In the genomic region with DNA sequence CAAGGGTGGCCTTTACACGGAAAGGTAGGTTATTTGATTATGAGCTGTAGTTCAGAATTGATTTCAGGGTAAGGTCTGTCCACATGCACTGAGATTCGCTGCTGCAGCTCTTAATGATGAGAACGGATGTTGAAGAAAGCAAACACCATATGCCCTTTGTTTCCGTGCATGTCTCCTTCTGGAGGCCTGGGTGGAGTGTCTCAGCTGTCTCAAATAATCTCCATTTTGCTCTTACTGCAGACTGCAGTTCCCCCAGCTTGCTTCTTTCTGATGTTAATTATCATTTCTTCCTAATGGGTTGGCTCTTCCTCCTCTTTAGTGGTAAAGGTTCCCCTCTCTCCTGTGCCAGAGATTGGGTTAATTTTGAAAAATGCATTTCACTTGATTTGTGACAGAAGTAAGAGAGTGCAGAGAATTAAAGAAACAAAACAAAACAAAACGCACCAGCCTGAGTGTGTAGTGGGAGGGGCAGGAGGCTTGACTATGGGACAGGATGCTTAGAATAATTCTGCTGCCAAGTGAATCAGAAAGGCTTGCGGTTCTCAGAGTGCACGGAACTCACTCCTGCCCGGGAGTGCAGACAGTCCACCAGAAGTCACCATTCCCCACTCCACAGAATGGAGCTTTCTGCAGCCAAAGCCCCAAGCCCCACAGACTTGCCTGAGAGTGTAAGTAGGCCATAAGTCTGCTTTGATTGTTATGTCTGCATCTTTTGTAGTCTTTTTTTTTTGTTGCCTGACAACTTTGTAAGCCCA, we compare ENCODE assay signal across 8 mouse cellular contexts.
A peak's percentile ranks its signal among the peaks of the same experiment; 100 is the strongest.
DNase-seq lines count a peak whose midpoint lies in the region; ATAC-seq and TF ChIP-seq lines count a peak whose summit lies in the region.

No protein-coding gene starts in this region.

- no peak for DNase-seq in midbrain, embryonic 10.5 days (ENCODE audit: low spot score)
- DNase-seq in midbrain, postnatal 0 days (ENCODE audit: low spot score) = no peak
- DNase-seq in embryonic facial prominence, embryonic 11.5 days (ENCODE audit: low spot score) = peak; percentile 3
- peak; percentile 38 to 49 for DNase-seq in kidney, postnatal 4 days
- peak; percentile 45 for DNase-seq in thymus, adult 2 months
- no peak for DNase-seq in gastrocnemius, postnatal 25 days
- DNase-seq in adrenal gland, adult 2 months = no peak
- no peak for DNase-seq in yolk sac, embryonic 10.5 days (ENCODE audit: low spot score)

- ATAC-seq in midbrain, postnatal 0 days (ENCODE audit: low FRiP score) = no peak
- no peak for ATAC-seq in embryonic facial prominence, embryonic 11.5 days (replicated peaks; ENCODE audit: insufficient number of reproducible peaks, low FRiP score, low TSS enrichment, low read depth)

- no peak overlapping the region for H3K9ac ChIP-seq in midbrain, postnatal 0 days (replicated peaks; ENCODE audit: low read length, poor library complexity, severe bottlenecking)
- H3K9ac ChIP-seq in embryonic facial prominence, embryonic 11.5 days (replicated peaks; ENCODE audit: low read length) = no peak overlapping the region

- H3K4me3 ChIP-seq in midbrain, embryonic 10.5 days = no peak overlapping the region
- no peak overlapping the region for H3K4me3 ChIP-seq in midbrain, postnatal 0 days (ENCODE audit: low read depth, low read length)
- no peak overlapping the region for H3K4me3 ChIP-seq in embryonic facial prominence, embryonic 11.5 days (ENCODE audit: low read depth, low read length)
- H3K4me3 ChIP-seq in thymus, adult 2 months (ENCODE audit: control insufficient read depth, insufficient read depth, low read length) = peak overlapping the region; percentile 60

- peak overlapping the region; percentile 55; the same call in 1 of the 2 replicates for H3K27ac ChIP-seq in midbrain, embryonic 10.5 days (replicated peaks)
- H3K27ac ChIP-seq in midbrain, postnatal 0 days (ENCODE audit: low read depth, low read length) = no peak overlapping the region
- H3K27ac ChIP-seq in embryonic facial prominence, embryonic 11.5 days (replicated peaks; ENCODE audit: low read depth, low read length) = no peak overlapping the region
- H3K27ac ChIP-seq in thymus, adult 2 months (ENCODE audit: control insufficient read depth, insufficient read depth, low read length) = peak overlapping the region; percentile 97

- no peak for TF ChIP-seq CTCF in midbrain, postnatal 0 days (IDR thresholded peaks at IDR 0.05)
- no peak for TF ChIP-seq CTCF in thymus, adult 2 months (IDR thresholded peaks at IDR 0.05; ENCODE audit: borderline replicate concordance, control insufficient read depth, extremely low read depth, insufficient read depth, low read length, poor library complexity)

- peaks cover 16% of the 10 kb centered on the region for H3K4me1 ChIP-seq in midbrain, embryonic 10.5 days
- no peaks in the 10 kb centered on the region for H3K4me1 ChIP-seq in midbrain, postnatal 0 days (ENCODE audit: insufficient read depth, low read length)
- no peaks in the 10 kb centered on the region for H3K4me1 ChIP-seq in embryonic facial prominence, embryonic 11.5 days (ENCODE audit: control insufficient read depth, insufficient read depth, low read length)
- peaks cover 22% of the 10 kb centered on the region for H3K4me1 ChIP-seq in thymus, adult 2 months (replicated peaks; ENCODE audit: control insufficient read depth, insufficient read depth, low read length)

- H3K4me2 ChIP-seq in midbrain, postnatal 0 days (ENCODE audit: low read depth, low read length, poor library complexity, severe bottlenecking) = no peak overlapping the region
- no peak overlapping the region for H3K4me2 ChIP-seq in embryonic facial prominence, embryonic 11.5 days (ENCODE audit: low read depth, low read length)

- peaks cover 100% of the 10 kb centered on the region for H3K27me3 ChIP-seq in midbrain, embryonic 10.5 days (ENCODE audit: low read depth, poor library complexity, severe bottlenecking)
- H3K27me3 ChIP-seq in midbrain, postnatal 0 days (ENCODE audit: insufficient read depth, low read length) = peaks cover 3% of the 10 kb centered on the region; the same call in 1 of the 2 replicates
- no peaks in the 10 kb centered on the region; the same call in 1 of the 2 replicates for H3K27me3 ChIP-seq in embryonic facial prominence, embryonic 11.5 days (ENCODE audit: control insufficient read depth, insufficient read depth, low read length)
- no peaks in the 10 kb centered on the region for H3K27me3 ChIP-seq in thymus, adult 2 months (ENCODE audit: control insufficient read depth, insufficient read depth, low read length)

- no peaks in the 10 kb centered on the region for H3K9me3 ChIP-seq in midbrain, embryonic 10.5 days (replicated peaks)
- H3K9me3 ChIP-seq in midbrain, postnatal 0 days (ENCODE audit: low read length) = no peaks in the 10 kb centered on the region
- no peaks in the 10 kb centered on the region for H3K9me3 ChIP-seq in embryonic facial prominence, embryonic 11.5 days (replicated peaks; ENCODE audit: control insufficient read depth, low read length)

- 37% methylated on average over 8 of the region's 8 CpGs for WGBS in midbrain, embryonic 10.5 days
- WGBS in midbrain, postnatal 0 days = 29% methylated on average over 8 of the region's 8 CpGs
- 30% methylated on average over 8 of the region's 8 CpGs for WGBS in embryonic facial prominence, embryonic 11.5 days
- WGBS in thymus, adult 2 months = 28% methylated on average over 8 of the region's 8 CpGs

- TF ChIP-seq POLR2A in thymus, adult 2 months (IDR thresholded peaks at IDR 0.05; ENCODE audit: control insufficient read depth, extremely low read depth, insufficient read depth, low read length, poor library complexity) = no peak

- H3K36me3 ChIP-seq in midbrain, embryonic 10.5 days = no peaks in the 10 kb centered on the region
- no peaks in the 10 kb centered on the region for H3K36me3 ChIP-seq in midbrain, postnatal 0 days (ENCODE audit: insufficient read depth, low read length)
- H3K36me3 ChIP-seq in embryonic facial prominence, embryonic 11.5 days (replicated peaks; ENCODE audit: control insufficient read depth, insufficient read depth, low read depth, low read length) = no peaks in the 10 kb centered on the region
- H3K36me3 ChIP-seq in thymus, adult 2 months (ENCODE audit: control insufficient read depth, insufficient read depth, low read length) = no peaks in the 10 kb centered on the region

Comparison
In these comparisons a context has a peak if more than half of its experiments do, and no peak if none do; other contexts are left out.
1. H3K27ac ChIP-seq: peak in midbrain, embryonic 10.5 days (single experiment) and thymus, adult 2 months (single experiment); none in midbrain, postnatal 0 days (single experiment) and embryonic facial prominence, embryonic 11.5 days (single experiment).
2. DNase-seq: peak in embryonic facial prominence, embryonic 11.5 days (single experiment), kidney, postnatal 4 days (2 of 2) and thymus, adult 2 months (single experiment); none in midbrain, embryonic 10.5 days (single experiment), midbrain, postnatal 0 days (single experiment), gastrocnemius, postnatal 25 days (single experiment), adrenal gland, adult 2 months (single experiment) and yolk sac, embryonic 10.5 days (single experiment).